Mouse (Mus musculus): ENCODE measurements around the gene Mios.

- TF ChIP-seq CTCF (IDR thresholded peaks at IDR 0.05; ENCODE audit: low read depth, low read length), result no peak
- no peak for TF ChIP-seq POLR2A (IDR thresholded peaks at IDR 0.05; ENCODE audit: insufficient read depth, low read length)
- TF ChIP-seq EP300 (IDR thresholded peaks at IDR 0.05; ENCODE audit: insufficient read depth, low read depth, low read length), result no peak
Observed at GRCm38 (mm10) chr6:8176116-8176515, 32.9 kb upstream of the Mios start.

Measured in ES-Bruce4 (cell line).